Mouse (Mus musculus): ENCODE measurements at regions not wholly inside any gene's neighbourhood (a gene's known extent, or its start where the extent isn't known, plus 50 kb on each side); places are given as distances from the start of the nearest gene placed in this dataset.

GRCm38 (mm10) chr1:23173054-23173802 lies 71.2 kb upstream of the 4933415F23Rik start:
- TF ChIP-seq POLR2A (IDR thresholded peaks at IDR 0.05; ENCODE audit: borderline replicate concordance, extremely low read depth, low read depth, low read length) (no peak), CTCF (IDR thresholded peaks at IDR 0.05; ENCODE audit: insufficient read depth, low read length) (no peak)

All from lung, adult 2 months (tissue).